Mouse (Mus musculus): ENCODE data around the gene Syt5.
A peak's percentile ranks its signal among the peaks of the same experiment; 100 is the strongest.

The Syt5 gene

GRCm38 (mm10) chr7:4521231-4522003 lies 25.9 kb downstream of the Syt5 start:
- peak; percentile 25 to 43 for DNase-seq

DNA sequence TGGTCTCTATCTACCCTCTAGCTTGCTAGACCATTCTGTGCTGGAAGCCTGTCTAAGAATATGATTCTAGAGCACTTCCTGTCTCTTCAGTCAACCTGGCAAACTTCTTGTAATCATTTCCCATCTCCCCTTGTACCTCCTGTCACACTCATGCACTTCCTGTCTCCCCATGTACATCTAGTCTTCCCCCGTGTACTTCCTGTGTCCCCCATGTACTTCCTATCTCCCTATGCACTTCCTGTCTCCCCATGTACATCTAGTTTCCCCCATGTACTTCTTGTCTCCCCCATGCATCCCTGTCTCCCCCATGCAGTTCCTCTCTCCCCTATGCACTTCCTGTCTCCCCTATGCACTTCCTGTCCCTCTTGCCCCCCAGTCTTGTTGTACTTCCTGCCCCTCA lies 28.9 kb downstream of the Syt5 start:
- no peak for DNase-seq

DNA sequence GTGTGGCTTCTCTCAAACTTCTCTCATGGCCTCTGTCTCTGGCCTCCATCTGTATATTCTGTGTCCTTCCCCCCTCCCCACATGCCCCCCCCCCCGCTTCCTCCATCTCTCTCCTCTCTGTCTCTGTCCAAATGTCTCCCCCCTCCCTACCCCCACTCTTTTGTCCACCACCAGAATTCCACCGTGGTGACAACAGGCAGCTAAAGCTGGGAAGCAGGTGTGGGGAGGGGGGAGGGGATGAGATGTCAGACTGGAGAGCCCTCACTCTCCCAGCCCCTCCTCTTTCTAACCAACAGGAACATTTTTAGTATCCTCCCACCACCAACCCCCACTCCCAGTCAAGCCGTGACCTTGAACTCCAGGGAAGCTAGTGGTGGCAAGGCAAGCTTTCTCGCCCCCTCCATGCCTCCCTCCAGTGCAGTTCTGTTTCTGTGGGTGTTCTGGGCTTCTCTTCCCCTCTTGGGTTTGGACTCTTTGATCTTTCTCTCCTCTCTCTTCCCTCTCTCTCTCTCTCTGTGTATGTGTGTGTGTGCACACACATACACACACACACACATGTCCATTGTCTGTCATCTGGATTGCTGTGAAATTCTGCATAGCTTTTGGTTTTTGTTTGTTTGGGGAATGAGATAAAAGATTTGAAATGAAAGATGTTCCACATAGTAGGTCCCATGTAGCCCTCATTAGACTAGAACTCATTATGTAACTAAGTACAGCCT lies 30.9 kb downstream of the Syt5 start, which contains the start of gene Tnnt1:
Gene Tnnt1 (minus strand): TSS at position 51 of the 719 bp plus-strand sequence.
- DNase-seq: no peak

GRCm38 (mm10) chr7:4515853-4516252 lies 31.5 kb downstream of the Syt5 start:
- DNase-seq: no peak

- DNase-seq: no peak
These were observed 33.3 kb downstream of the Syt5 start for GRCm38 (mm10) chr7:4513829-4514712.

DNA sequence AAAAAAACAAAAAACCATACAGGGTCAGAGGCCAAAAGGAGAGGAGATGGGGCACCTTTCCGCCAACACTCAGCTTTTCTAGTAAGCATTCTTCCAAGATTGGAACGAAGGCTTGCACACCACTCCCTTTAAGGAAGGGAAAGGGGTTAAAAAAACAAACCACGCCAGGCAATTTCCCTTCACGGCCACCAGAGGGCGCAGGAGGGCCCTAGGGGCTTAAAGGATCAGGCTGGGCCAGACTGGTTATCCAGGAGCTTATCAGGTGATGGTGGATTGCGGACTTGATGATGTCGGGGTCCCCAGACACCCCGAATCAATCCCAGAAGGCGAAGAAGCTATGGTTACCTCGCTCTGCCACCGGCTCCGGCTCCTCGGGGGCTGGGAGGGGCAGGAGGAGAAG lies 34.1 kb downstream of the Syt5 start:
- peak; percentile 26 to 33 for DNase-seq

DNA sequence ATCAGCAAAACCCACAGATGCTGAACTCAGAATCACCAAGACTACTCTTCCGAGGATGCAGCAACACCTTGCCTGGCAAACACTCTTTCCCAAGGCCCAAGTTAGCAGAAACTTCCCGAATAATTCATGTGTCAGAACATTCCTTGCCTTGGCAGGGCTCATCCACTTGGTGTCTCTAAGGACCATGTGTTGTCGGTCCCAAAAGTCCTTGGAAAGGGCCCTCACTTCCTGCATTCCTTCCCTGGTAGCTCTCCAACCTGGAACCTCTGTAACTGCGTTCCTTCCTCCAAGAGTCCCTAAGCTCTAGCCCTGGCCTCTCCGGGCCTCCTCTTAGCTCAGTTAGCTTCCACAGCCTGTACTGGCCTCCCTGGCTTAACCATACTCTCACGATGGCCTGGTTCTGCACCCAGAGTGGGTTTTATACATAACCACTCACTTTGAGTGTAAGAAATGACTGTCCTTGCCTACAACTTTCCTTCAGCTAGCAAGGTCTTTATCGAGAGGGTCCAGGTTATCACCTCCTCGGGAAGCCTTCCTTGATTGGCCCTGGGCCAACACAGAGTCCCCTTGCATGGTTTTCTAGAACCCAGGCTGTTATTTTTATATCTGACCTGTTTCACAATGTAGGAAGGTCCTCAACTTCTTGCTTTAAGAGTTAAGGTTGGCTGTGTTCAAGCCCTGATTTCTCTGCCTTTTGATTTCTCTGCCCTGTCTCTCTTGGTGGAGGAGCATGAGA lies 35.7 kb downstream of the Syt5 start:
- DNase-seq: no peak

DNA sequence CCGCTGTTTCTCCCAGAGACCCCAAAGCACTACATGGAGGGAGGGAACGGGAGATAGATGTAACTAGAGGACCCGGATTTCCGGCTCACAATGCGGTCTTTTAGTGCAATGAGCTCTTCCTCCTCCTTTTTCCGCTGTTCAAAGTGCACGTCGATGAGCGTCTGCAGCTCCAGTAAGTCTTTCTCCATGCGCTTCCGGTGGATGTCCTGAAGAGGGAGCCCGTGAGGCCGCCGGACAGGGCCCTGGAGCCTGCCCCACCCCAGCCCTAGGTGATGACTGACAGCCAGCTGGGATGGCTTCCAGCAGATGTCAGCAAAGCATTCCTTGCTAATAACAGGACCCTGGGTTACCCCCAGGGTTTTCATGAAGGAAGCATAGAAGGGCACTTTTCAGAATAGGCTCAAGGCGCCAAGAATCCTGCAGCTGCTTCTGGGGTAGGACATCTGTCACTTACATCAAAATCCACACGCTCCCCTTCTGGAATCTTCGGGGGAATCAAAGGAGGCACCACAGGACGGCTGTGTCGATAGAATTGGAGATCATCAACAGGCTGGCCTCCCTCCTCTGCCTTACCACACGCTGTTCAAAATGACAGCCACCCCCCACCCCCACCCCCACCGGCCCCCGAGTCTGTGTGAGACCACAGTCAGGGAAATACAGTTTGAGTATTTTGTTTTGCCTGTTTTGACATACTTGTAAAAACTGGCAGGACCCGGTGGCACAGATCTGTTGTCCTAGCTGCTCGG lies 37.3 kb downstream of the Syt5 start:
- DNase-seq: peak; percentile 66 to 83

DNA sequence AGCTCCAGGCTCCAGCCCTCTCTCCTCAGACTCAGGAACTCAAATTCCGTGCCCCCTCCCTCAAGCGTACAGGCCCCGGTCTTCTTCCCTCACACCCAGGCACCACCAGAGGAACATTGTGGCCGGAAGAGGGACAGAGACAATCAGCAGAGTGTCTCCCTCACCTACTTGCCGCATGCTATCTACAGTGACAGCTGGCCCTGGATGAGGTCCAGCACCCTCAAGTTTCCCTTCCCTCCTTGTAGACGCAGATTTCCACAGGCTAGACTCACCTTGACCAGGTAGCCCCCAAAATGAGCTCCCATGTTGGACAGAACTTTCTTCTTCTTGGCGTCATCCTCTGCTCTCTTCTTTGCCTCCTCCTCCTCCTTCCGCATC lies 38.6 kb downstream of the Syt5 start:
- no peak for DNase-seq

DNA sequence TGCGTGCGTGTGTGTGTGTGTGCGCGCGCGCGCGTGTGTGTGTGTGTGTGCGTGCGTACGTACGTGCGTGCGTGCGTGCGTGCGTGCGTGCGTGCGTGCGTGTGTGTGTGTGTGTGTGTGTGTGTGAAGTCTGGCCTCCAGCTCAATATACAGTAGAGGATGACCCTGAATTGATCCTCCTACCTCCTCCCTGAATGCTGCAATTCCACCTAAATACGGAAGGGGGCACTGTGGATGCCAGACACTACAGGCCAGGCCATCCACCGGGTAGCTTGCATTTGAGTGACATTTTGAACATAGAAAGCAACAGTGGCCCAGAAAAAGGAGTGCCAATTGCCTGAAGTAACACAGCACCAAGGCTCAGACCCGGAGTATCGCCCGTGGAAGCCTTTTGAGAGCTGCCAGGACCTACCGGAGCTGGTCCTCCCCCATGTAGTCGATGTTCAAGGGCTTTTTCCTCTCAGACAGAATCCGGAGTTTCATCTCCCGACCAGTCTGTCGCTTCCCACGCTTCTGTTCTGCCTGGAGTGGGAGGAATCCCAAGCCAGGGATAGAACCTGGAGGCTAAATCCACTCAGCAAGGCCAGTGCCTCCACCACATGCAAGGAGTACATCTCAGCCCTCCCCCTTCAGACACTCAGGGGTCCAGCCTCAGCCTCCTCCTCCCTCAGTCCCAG lies 39.1 kb downstream of the Syt5 start:
- DNase-seq: no peak

- no peak for DNase-seq
These were observed 40.1 kb downstream of the Syt5 start for GRCm38 (mm10) chr7:4507220-4507619.

DNA sequence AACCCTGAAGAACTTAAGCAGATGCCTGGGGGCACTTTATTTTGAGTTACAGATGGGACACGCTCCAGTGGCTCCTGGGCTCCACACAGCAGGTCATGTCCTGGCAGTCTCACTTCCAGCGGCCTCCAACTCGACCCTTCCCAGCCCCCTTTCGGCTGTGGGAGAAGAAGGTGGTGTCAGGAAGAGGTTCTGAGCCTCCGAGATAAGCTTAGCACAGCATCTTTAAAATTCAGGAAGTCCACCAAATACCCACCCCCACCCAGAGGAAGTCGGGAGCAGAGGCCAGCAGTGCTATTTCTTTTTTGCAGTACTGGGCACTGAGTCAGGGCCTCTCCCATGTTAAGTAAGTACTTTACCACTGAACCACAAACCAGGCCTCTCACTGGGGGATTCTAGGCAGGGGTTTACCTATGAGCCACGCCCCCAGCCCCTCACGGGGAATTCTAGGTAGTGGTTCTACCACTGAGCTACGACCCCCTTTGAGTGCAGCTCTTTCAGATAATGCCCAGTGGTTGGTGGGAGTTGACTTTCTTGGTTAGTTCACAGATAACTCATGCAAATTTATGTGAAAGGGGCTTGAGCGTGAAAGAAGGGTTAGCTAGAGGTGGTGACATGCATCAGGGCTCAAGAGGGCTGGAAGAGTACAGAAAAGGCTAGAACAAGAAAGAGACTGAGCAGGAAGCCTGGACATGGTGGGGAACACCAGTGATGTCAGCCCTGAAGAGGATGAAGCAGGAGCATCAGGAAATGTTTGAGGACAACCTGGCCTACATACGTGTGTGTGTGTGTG lies 42.5 kb downstream of the Syt5 start:
- no peak for DNase-seq

- no peak for DNase-seq
These were observed 43.5 kb downstream of the Syt5 start for GRCm38 (mm10) chr7:4503858-4504257.

DNA sequence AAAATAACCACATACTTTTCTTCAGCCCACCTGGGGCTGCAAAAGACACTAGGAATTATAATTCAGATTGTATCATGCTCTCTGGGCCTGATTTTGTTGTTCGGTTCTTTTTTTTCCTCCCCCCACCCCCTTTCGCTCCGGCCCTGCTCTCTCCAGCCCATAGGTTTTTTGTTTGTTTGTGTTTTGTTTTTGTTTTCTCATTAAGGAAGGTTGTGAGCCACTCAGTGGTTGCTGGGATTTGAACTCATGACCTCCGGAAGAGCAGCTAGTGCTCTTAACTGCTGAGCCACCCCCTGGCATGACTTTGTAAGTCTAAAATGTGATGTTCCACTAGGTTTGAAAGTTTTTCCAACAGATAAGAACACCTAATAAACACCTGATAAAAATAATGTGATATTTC lies 44.2 kb downstream of the Syt5 start:
- no peak for DNase-seq

DNA sequence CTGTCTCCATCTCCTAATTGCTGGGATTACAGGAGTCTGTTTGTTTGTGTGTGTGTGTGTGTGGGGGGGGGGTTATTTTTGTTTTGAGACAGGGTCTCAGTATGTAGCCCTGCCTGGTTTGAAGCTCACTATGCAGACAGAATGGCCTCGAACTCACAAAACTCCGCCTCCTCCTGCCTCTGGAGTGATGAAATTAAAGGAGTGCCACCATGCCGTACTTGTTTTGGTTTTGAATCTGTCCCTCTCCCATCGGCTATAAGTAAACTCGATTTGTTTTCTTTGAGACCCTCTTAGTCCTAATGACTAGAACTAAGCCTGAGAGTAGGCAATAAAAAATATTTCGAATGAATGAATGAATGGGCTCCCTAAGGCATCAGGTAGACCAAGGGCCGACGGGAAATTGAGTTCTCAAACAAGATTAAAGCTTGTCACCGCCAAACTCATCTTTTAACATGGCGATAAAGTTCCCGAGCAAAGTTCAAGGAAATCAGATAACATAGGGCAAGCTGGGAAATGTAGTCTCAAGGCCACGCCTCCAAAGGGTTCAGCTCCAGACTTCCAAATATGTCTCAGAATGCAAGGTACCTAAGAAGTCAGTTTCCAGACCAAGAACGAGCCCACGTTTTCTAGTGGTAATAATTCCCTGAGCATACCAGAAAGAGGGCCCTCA lies 44.8 kb downstream of the Syt5 start:
- no peak for DNase-seq

DNA sequence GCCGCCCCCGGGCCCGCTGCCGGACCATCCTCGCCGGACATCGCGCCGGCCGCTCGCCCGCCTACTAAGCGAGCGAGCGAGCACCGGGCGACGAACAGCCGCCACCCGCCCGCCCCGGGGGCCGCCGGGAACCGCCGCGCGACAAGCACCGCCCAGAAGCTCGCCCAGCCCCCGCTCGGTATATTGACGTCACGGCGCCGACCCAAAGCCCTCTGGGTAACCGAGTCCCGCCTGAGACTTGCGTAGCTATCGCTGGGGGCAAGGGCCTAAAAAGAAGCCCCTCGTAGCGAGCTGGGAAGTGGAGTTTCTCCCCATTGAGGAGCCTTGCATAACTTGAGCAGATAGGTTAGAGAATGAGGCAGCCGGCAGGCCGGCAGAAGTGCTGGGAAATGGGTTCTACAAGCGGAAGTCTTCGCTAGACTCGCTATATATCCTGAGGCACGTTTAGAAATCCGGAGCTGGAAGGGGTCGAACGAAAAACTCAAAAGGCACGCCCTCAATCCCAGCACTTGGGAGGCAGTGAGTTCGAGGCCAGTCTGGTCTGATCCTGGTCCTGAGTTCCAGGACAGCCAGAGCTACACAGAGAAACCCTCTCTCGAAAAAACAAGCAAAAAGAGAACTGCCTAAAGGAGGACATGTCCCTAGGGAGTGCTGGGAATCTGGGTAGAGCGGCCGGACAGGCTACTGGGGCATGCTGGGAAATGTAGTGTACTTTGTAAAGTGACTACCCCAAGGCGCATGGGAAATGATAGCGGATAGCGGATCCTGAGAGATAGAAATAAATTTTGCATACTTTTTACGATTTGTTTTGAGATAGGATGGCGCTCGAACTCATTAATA lies 45.6 kb downstream of the Syt5 start, which contains the start of gene Ppp1r12c:
Gene Ppp1r12c (minus strand): TSS at position 123 of the 840 bp plus-strand sequence.
- peak; percentile 94 for DNase-seq

DNA sequence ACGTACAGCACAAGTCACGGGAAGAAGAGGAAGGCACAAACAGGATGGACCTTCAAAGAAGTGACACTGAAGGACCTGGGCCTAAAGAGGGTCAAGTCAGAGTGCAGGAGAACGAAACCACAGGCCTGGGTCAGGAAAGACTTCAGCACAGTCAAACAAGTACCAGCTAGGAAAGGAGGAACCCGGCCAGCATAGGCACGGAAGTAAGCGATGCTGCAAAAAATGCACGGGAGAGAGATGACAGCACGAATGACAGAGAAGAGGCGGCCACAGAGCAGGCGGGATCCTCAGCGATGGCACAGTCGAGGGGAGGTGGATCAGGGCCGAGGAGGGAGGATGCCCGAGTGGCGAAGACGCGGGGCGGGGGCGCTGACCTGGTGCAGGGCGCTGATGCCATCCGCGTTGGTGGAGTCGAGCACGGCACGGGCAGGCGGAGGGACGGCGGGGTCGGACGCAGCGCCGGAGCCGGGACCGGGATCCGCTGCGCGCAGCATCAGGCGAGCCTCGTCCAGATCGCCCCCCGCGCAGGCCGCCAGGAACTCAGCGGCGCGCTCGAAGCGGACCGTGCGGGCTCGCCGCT lies 46.4 kb downstream of the Syt5 start:
- DNase-seq: peak; percentile 47 to 68

- no peak for DNase-seq
These were observed 48.3 kb downstream of the Syt5 start for GRCm38 (mm10) chr7:4499034-4499433.

Data from thymus, postnatal 36 days (tissue).